Mouse (Mus musculus): ENCODE measurements around the gene Plin4.
A peak's percentile ranks its signal among the peaks of the same experiment; 100 is the strongest.
"Not testable (repeated sequence)": the region's sequence is repeated elsewhere in the genome, so short reads cannot be mapped to it uniquely, and the experiment has no call there.

The Plin4 gene

DNA sequence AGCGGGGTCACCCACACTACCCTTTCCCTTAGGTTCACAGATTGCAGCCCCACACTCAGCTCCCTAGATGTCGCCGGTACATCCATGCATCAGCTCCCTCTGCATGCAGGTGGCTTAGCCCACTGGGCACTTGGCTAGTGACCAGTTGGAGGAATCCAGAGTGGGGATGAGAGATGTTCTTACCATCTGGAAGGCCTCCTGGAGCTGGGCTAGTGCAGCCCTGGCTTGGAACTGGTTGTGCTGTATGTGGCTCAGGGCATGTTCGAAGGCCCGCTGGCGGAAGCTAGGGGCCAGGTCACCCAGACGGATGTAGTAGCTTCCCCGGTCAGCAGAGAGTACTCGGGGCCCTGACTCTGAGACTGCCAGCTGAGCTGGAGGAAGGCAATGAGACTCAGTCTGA is 6.7 kb downstream of the Plin4 start:
- no peak for DNase-seq (ENCODE audit: low spot score in 2 of 2)

DNA sequence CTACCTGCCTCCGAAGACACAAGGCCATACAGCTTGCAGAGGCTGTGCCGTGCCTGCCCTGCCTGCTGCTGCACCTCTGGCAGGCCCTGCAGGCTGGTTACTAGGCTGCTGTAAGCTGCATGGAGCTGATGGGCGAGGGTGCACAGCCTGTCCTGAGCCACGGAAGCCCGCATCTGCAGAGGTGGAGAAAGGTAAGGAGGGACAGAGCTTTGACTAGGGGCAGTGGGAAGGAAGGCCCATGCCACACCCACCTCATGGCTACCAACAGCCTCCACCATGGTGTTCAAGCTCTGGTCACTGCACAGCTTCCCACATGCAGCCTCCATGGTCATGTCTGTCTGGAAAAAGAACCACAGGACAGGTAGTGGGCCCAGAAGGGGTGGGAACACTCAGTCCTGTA is 7.4 kb downstream of the Plin4 start:
- no peak for DNase-seq (ENCODE audit: low spot score in 2 of 2)

DNA sequence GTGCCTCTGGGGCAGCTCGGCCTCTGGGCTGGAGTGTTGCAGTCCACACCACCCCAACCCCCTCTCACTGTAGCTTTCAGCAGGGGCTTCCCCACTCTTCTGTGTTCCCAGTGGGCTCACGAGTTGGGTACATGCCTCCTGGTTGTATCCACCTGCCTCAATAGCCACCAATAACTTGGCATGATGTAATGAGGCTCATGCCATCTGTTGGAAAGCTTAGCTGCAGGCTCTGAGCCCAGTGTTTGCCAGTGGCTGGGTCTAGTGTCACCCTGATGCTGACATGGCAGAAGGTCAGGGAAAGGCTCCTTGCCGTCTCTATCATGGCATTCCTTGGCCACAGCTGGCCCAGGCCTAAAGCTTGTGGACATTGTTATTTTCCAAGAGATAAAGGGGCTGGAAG is 8.8 kb downstream of the Plin4 start:
- DNase-seq (ENCODE audit: low spot score in 2 of 2), result no peak

GRCm38 (mm10) chr17:56098711-56099572 is 10.7 kb downstream of the Plin4 start:
- DNase-seq (ENCODE audit: low spot score in 2 of 2), result no peak

- DNase-seq (ENCODE audit: low spot score in 2 of 2), result no peak
Measured at GRCm38 (mm10) chr17:56098180-56098579, 11.4 kb downstream of the Plin4 start.

DNA sequence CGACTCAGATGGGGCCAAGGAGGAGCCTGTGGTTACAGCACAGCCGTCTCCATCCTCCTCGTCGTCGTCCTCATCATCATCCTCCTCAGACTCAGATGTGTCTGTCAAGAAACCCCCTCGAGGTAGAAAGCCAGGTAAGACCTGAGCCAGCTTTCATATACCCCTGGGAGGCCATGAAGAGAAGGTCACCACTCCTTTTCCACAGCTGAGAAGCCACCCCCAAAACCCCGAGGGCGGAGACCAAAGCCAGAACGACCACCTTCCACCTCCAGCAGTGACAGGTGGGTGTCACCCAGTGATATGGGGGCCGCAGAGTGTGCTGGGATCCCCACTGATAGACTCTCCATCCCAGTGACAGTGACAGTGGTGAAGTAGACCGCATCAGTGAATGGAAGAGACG is 12.7 kb downstream of the Plin4 start:
- no peak for DNase-seq (ENCODE audit: low spot score in 2 of 2)

- DNase-seq (ENCODE audit: low spot score in 2 of 2), result no peak
Measured at GRCm38 (mm10) chr17:56092794-56093193, 16.8 kb downstream of the Plin4 start.

GRCm38 (mm10) chr17:56092312-56092711 is 17.3 kb downstream of the Plin4 start:
- DNase-seq (ENCODE audit: low spot score in 2 of 2), result no peak

DNA sequence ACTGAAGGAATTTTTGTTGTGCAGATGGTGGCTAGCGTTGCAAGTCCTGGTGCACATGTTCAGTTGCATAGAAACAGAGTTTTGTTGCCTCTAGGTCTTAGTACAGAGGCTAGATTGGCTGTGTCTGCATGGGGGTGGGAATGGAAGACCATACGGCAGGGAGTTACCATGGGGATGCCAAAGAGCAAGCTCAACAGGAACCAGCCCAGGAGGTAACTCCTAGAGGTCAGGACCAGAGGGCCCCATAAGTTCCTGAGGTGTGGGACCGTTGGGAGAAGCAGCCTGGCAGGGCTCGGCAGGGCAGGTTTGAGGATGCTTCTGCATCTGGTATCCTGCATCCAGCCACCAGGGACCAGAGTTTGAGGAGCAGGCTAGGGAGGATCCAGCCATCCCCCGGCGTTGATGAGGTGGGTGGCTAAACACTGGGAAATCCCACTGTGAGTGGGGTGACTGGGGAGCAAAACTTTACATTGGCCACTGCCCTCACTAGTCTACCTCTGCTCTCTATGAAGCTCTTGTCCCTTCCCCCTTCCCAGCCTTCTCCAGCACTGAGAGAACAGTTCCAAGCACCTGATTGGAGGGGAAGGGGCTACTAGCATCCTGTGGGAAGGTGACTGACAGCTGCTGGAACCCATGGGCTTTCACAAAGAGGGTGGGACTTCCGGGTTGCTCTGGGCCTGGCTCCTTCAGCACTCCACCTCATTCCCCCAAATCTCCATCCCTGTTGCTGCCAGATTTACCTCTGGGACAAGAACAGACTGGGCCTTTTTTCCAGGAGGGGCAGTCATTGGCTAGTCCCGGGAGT is 28.6 kb downstream of the Plin4 start:
- peak in 1 of 2 experiments; percentile 55 for DNase-seq (ENCODE audit: low spot score in 2 of 2)

DNA sequence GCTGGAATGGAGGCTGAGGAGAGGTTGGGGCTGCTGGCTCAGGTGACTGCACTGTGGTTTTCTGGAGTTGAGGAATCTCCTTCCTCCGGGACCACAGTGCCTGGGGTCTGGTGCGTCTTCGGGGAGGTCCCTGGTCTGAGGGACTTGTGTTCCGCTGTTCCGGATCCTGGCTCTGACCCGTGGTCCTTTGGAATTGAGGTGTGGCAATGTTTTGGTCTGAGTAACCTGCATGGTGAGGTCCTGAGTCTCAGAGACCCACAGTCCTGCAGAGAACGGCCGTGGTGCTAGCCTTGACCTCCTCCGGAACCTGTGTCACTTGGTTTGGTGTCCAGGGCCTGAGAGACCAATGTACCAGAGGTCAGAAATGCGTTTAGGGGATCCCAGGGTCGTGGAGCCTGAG is 29.7 kb downstream of the Plin4 start:
- DNase-seq (ENCODE audit: low spot score in 2 of 2), result no peak

DNA sequence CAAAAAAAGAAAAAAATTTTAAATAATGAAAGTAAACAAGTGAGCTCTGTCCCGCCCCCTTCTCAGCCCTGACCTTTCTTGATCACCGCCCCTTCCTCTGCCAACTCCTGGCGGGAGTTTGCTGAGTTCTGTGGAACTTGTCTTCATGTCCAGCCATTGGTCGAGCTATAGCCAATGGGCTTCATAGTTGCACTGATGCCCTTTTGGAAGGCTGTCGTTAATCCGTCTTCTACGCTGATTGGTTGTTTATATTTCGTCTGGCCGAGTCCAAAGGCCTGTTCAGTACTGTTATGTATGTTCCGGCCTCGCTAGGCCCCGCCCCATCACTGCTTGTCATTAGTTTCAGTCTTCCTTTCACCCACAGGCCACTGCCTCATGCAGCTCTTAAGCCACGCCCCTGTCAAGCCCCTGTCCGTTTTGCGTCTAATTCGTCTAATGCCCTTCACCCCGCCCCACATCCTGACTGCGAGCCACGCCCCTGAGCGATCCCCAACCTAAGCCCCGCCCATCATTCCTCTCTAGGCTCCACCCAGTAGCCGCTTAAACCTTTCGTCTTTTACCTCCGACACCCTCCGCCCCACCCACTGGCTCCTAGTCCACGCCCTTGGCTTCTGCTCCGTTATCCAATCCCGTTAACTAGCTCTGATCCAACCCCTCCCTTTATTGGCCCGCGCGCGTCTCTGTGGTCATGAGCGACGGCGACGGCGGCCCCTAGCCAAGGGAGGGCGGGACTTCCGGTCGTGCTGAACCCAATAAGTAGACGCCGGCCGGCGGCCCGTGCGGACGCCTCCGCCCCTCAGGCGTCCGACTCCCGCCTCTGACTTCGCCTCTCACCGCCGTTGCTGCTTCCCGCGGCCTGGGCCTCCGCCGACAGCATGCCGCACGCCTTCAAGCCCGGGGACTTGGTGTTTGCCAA is 30.5 kb downstream of the Plin4 start, which contains the start of gene Hdgfl2:
Gene Hdgfl2, plus strand, starts transcription at position 755 of the 916 bp plus-strand sequence.
- DNase-seq (ENCODE audit: low spot score in 2 of 2), result peak; percentile 100

DNA sequence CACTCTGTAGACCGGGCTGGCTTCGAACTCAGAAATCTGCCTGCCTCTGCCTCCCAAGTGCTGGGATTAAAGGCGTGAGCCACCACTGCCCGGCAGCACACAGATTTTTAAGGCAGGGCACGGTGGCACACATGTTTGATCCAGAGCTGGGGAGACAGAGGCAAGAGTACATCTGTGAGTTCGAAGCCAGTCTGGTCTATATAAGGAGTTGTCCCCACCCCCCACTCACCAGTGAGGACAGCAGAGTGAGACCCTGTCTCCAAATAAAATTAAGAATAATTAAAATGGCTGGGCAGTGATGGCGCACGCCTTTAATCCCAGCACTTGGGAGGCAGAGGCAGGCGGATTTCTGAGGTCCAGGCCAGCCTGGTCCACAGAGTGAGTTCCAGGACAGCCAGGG is 31.2 kb downstream of the Plin4 start:
- DNase-seq (ENCODE audit: low spot score in 2 of 2), result not testable (repeated sequence)

GRCm38 (mm10) chr17:56077523-56077922 is 32.1 kb downstream of the Plin4 start:
- DNase-seq (ENCODE audit: low spot score in 2 of 2), result no peak

- DNase-seq (ENCODE audit: low spot score in 2 of 2), result peak; percentile 93 to 97
Measured at GRCm38 (mm10) chr17:56074827-56075208, 34.8 kb downstream of the Plin4 start, which contains the start of gene Ubxn6. Gene Ubxn6, minus strand, starts transcription at chr17:56075028.

- peak in 1 of 2 experiments; percentile 67 for DNase-seq (ENCODE audit: low spot score in 2 of 2)
Measured at GRCm38 (mm10) chr17:56074097-56074826, 35.3 kb downstream of the Plin4 start.

GRCm38 (mm10) chr17:56072243-56072642 is 37.4 kb downstream of the Plin4 start:
- DNase-seq (ENCODE audit: low spot score in 2 of 2), result no peak

DNA sequence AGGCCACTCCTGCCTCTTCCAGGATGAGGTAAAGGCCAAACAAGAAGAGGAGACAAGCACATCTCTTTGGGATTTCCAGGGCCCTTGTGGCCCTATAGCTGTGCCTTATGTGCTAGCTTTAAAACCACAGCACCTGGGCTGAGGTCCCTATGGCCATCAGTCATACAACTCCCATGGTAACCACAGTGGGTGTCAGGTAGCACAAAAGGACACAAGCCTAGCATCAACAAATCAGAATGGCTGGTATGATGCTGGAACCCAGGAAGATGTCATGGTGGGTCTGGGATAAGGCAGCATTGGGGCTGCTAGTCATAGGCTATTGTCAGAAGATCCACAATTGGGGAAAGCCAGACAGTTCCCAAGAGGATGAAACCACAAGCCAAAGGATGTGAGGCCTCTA is 38.5 kb downstream of the Plin4 start:
- no peak for DNase-seq (ENCODE audit: low spot score in 2 of 2)

GRCm38 (mm10) chr17:56069066-56069465 is 40.5 kb downstream of the Plin4 start:
- DNase-seq (ENCODE audit: low spot score in 2 of 2), result no peak

DNA sequence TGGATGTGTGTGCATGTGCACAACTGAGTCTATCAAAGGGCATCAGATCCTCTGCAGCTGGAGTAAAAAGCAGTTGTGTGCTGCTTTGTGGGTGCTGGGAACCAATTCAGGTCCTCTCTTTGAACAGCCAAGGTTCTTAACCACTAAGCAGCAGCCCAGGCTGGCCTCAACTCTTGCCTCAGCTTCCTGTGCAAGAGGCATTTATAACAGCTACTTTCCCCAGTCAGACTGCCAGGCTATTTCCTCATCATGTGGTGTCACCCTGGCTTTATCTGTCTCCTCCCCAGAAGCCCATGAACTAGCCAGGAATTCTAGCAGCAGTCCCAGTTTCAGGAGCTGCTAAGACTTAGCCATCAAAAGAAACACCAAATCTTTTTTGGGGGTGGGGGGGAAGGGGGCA is 43.2 kb downstream of the Plin4 start:
- DNase-seq (ENCODE audit: low spot score in 2 of 2), result no peak

DNA sequence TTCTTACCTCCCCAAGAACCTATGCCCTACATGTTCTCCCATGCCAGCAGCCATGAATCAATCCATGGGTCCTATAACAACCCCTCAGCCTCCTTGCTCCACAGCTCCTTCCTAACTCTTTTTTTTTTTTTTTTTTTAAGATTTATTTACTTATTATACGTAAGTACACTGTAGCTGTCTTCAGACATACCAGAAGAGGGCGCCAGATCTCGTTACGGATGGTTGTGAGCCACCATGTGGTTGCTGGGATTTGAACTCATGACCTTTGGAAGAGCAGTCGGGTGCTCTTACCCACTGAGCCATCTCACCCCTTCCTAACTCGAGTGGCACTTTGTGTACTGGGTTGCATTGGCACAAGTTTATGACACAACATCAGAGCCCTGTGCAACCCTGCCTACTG is 43.9 kb downstream of the Plin4 start:
- not testable (repeated sequence) for DNase-seq (ENCODE audit: low spot score in 2 of 2)

DNA sequence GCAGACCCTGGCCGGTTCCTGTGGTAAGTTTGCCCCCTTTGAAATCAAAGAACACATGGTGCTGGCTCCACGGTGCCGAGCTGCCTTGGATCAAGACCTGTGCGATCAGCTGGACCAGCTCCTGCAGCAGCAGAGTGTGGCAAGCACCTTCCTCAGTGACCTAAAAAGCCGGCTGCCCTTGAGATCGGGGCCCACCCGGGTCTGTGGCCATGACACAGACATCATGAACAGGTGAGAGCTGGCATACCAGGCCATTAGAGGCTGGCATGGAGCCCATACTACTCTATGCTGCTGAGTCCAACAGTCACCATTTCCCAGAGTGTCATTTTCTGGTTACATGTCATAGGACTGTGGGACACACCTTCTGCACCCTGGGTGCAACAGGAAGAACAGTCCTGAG is 47.5 kb downstream of the Plin4 start:
- no peak for DNase-seq (ENCODE audit: low spot score in 2 of 2)
